Mouse (Mus musculus) embryonic facial prominence, embryonic 13.5 days (tissue): ENCODE measurements around the gene Nkx2-3. TPM values are rescaled to one million over a fixed set of nuclear protein-coding genes. Genes with fewer than 3 reads are reported as not detected.

Experiments
- ATAC-seq: fragments of 200-750 bp; cut with Nextera tagmentation; 2 replicates; pipeline ENCODE4 v1.8.0; 2017; ENCODE audit warnings: low read depth; ENCODE audit not compliant: insufficient number of reproducible peaks, insufficient read depth, low FRiP score, low TSS enrichment
- H3K27ac ChIP-seq: fragments of 300-500 bp; sonication (generic); 2 replicates; pipeline ENCODE4 v1.5.1; 2015; ENCODE audit warnings: moderate library complexity, mild to moderate bottlenecking, inconsistent platforms
- H3K27me3 ChIP-seq: fragments of 300-500 bp; sonication (generic); 2 replicates; pipeline ENCODE4 v1.6.1; 2015; ENCODE audit warnings: mild to moderate bottlenecking, inconsistent platforms
- H3K36me3 ChIP-seq: fragments of 300-500 bp; sonication (generic); 2 replicates; pipeline ENCODE4 v1.6.1; 2015; ENCODE audit warnings: mild to moderate bottlenecking, inconsistent platforms
- H3K4me1 ChIP-seq: fragments of 300-500 bp; sonication (generic); 2 replicates; pipeline ENCODE4 v1.6.1; 2015; ENCODE audit warnings: inconsistent platforms
- H3K4me2 ChIP-seq: fragments of 300-500 bp; sonication (generic); 2 replicates; pipeline ENCODE4 v1.6.1; 2015; ENCODE audit warnings: moderate library complexity, mild to moderate bottlenecking, inconsistent platforms
- H3K4me3 ChIP-seq: fragments of 300-500 bp; sonication (generic); 2 replicates; pipeline ENCODE4 v1.5.1; 2015; ENCODE audit warnings: mild to moderate bottlenecking, inconsistent platforms
- H3K9ac ChIP-seq: fragments of 300-500 bp; sonication (generic); 2 replicates; pipeline ENCODE4 v1.6.1; 2015; ENCODE audit warnings: mild to moderate bottlenecking, inconsistent platforms
- H3K9me3 ChIP-seq: fragments of 300-500 bp; sonication (generic); 2 replicates; pipeline ENCODE4 v1.6.1; 2016; ENCODE audit warnings: inconsistent platforms
- WGBS: fragments of 180-500 bp; shearing (Covaris S2); methylation state at CpG from one replicate; pipeline ENCODE4 v1.1.7; 2015; ENCODE audit warnings: mixed read lengths; 5-methylcytosine and 5-hydroxymethylcytosine counted together
- polyA plus RNA-seq: library from polyadenylated mRNA; unstranded; fragments of >200 nt; fragmentation: Nextera tagmentation; extraction: Ambion mirVana; gene quantifications from 2 replicates; pipeline ENCODE4 v1.2.1, GENCODE M21; 2015

Nkx2-3 gene
- polyA plus RNA-seq, 1 experiment from 2014 or later, result 4.2 TPM

- Histone ChIP-seq H3K27me3 (peaks cover 100% of the 10 kb centered on the region), H3K4me1 (0 out of 2 replicates have a peak, but pooled peaks cover 3% of the 10 kb centered on the region), H3K4me2 (no peak overlapping the region), H3K9me3 (no peaks in the 10 kb centered on the region), H3K36me3 (no peaks in the 10 kb centered on the region), H3K4me3 (no peak overlapping the region), H3K9ac (no peak overlapping the region), H3K27ac (no peak overlapping the region)
- ATAC-seq, result no peak
- WGBS, result 6% methylated on average over 5 of the region's 5 CpGs
Measured at GRCm38 (mm10) chr19:43596981-43597380, 15.1 kb upstream of the Nkx2-3 start.

GRCm38 (mm10) chr19:43598741-43599660, 13.1 kb upstream of the Nkx2-3 start:
- Histone ChIP-seq H3K9me3 (no peaks in the 10 kb centered on the region), H3K27me3 (peaks cover 100% of the 10 kb centered on the region), H3K4me1 (0 out of 2 replicates have a peak, but pooled peaks cover 3% of the 10 kb centered on the region), H3K27ac (no peak overlapping the region), H3K4me3 (peak overlapping the region; percentile 2; the same call in 1 of the 2 replicates), H3K9ac (no peak overlapping the region), H3K36me3 (no peaks in the 10 kb centered on the region), H3K4me2 (no peak overlapping the region)
- no peak for ATAC-seq
- WGBS, result 2% methylated on average over 25 of the region's 25 CpGs

GRCm38 (mm10) chr19:43599776-43600544, 12.2 kb upstream of the Nkx2-3 start:
- Histone ChIP-seq H3K27me3 (peaks cover 100% of the 10 kb centered on the region), H3K4me3 (peak overlapping the region; percentile 2; the same call in 1 of the 2 replicates), H3K4me1 (0 out of 2 replicates have a peak, but pooled peaks cover 3% of the 10 kb centered on the region), H3K9ac (no peak overlapping the region), H3K4me2 (no peak overlapping the region), H3K36me3 (no peaks in the 10 kb centered on the region), H3K9me3 (no peaks in the 10 kb centered on the region), H3K27ac (no peak overlapping the region)
- WGBS, result under 1% methylated on average over 27 of the region's 27 CpGs
- no peak for ATAC-seq

- H3K27me3 ChIP-seq, result peaks cover 100% of the 10 kb centered on the region
- H3K36me3 ChIP-seq, result no peaks in the 10 kb centered on the region
- WGBS, result 1% methylated on average over 33 of the region's 33 CpGs
- 0 out of 2 replicates have a peak, but pooled peaks cover 3% of the 10 kb centered on the region for H3K4me1 ChIP-seq
- H3K9me3 ChIP-seq, result no peaks in the 10 kb centered on the region
- no peak for ATAC-seq
- no peak overlapping the region for H3K4me2 ChIP-seq
- H3K4me3 ChIP-seq, result no peak overlapping the region
- H3K27ac ChIP-seq, result no peak overlapping the region
- H3K9ac ChIP-seq, result no peak overlapping the region
Measured at GRCm38 (mm10) chr19:43600545-43601331, 11.4 kb upstream of the Nkx2-3 start.

GRCm38 (mm10) chr19:43601440-43601839, 10.7 kb upstream of the Nkx2-3 start:
- Histone ChIP-seq H3K4me1 (0 out of 2 replicates have a peak, but pooled peaks cover 3% of the 10 kb centered on the region), H3K27ac (no peak overlapping the region), H3K9ac (no peak overlapping the region), H3K9me3 (no peaks in the 10 kb centered on the region), H3K4me3 (no peak overlapping the region), H3K27me3 (peaks cover 100% of the 10 kb centered on the region), H3K4me2 (no peak overlapping the region), H3K36me3 (no peaks in the 10 kb centered on the region)
- WGBS, result 2% methylated on average over 27 of the region's 27 CpGs
- ATAC-seq, result no peak

- Histone ChIP-seq H3K4me1 (0 out of 2 replicates have a peak, but pooled peaks cover 3% of the 10 kb centered on the region), H3K9ac (no peak overlapping the region), H3K27ac (no peak overlapping the region), H3K27me3 (peaks cover 100% of the 10 kb centered on the region), H3K4me3 (no peak overlapping the region), H3K36me3 (no peaks in the 10 kb centered on the region), H3K4me2 (no peak overlapping the region), H3K9me3 (no peaks in the 10 kb centered on the region)
- no peak for ATAC-seq
- 2% methylated on average over 12 of the region's 12 CpGs for WGBS
Measured at GRCm38 (mm10) chr19:43601996-43602590, 10.0 kb upstream of the Nkx2-3 start.

GRCm38 (mm10) chr19:43603521-43603920, 8.6 kb upstream of the Nkx2-3 start:
- 4% methylated on average over 5 of the region's 5 CpGs for WGBS
- Histone ChIP-seq H3K4me3 (no peak overlapping the region), H3K9me3 (no peaks in the 10 kb centered on the region), H3K27me3 (peaks cover 99% of the 10 kb centered on the region), H3K27ac (no peak overlapping the region), H3K4me1 (0 out of 2 replicates have a peak, but pooled peaks cover 3% of the 10 kb centered on the region), H3K9ac (no peak overlapping the region), H3K36me3 (no peaks in the 10 kb centered on the region), H3K4me2 (no peak overlapping the region)
- ATAC-seq, result no peak

GRCm38 (mm10) chr19:43604492-43605120, 7.5 kb upstream of the Nkx2-3 start:
- no peaks in the 10 kb centered on the region for H3K9me3 ChIP-seq
- H3K27ac ChIP-seq, result no peak overlapping the region
- H3K27me3 ChIP-seq, result peaks cover 98% of the 10 kb centered on the region
- no peaks in the 10 kb centered on the region for H3K4me1 ChIP-seq
- H3K4me2 ChIP-seq, result no peak overlapping the region
- no peak for ATAC-seq
- H3K36me3 ChIP-seq, result no peaks in the 10 kb centered on the region
- H3K9ac ChIP-seq, result no peak overlapping the region
- 6% methylated on average over 7 of the region's 7 CpGs for WGBS
- no peak overlapping the region for H3K4me3 ChIP-seq

GRCm38 (mm10) chr19:43605666-43606551, 6.2 kb upstream of the Nkx2-3 start:
- ATAC-seq, result no peak
- no peaks in the 10 kb centered on the region for H3K9me3 ChIP-seq
- 2% methylated on average over 17 of the region's 17 CpGs for WGBS
- H3K27ac ChIP-seq, result no peak overlapping the region
- no peak overlapping the region for H3K9ac ChIP-seq
- no peak overlapping the region for H3K4me3 ChIP-seq
- H3K4me2 ChIP-seq, result no peak overlapping the region
- no peaks in the 10 kb centered on the region for H3K36me3 ChIP-seq
- peaks cover 98% of the 10 kb centered on the region for H3K27me3 ChIP-seq
- peaks cover 6% of the 10 kb centered on the region; the same call in 1 of the 2 replicates for H3K4me1 ChIP-seq
